Mouse (Mus musculus) urinary bladder, postnatal 4 days (tissue): ENCODE data around the gene Ndufs7.
A peak's percentile ranks its signal among the peaks of the same experiment; 100 is the strongest.
"Not testable (repeated sequence)": the region's sequence is repeated elsewhere in the genome, so short reads cannot be mapped to it uniquely, and the experiment has no call there.

Experiments used
- DNase-seq, 2 experiments: peaks; one replicate each; pipeline ENCODE4 v3.0.0; 2021 to 2022; ENCODE audit warnings: low spot score in 2 of 2

Ndufs7 gene

DNA sequence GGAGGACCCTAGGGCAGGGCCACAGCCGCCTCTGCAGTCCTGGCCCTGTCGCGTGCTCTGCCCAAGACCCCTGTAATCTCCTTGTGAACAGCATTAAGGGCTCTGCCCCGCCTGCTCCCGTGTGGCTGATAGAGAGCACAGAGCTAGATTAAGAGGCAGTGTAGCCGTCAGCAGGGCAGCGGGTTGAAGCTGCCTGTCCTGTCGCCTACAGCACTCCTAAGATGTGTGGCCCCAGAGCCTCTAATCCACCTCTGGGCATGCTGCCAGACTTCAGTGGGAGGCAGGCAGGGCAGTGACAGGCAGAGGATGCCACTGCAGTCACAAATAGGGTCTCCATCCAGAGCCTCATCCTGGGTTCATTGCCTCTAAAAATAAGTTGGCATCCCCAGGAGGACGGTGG, 6.8 kb upstream of the Ndufs7 start:
- no peak for DNase-seq

DNA sequence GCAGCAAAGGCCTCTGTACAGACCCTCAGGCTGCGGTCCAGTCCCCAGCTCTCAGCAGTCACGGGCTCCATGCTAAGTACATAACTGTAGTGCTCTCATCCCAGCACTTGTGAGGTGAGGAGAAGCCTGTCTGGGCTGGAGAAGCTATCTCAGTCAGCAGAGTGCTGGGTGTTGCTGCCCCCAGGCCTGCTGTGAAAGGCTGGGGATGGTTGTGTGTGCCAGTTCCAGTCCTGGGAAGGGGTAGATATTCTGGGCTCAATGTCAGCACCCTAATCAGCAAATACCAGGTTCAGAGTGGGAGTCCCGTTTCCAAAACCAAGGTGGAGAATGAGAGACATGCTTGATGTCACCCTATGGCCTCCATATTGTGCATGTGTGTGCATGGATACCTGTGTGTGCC, 6.3 kb upstream of the Ndufs7 start:
- DNase-seq: no peak

DNA sequence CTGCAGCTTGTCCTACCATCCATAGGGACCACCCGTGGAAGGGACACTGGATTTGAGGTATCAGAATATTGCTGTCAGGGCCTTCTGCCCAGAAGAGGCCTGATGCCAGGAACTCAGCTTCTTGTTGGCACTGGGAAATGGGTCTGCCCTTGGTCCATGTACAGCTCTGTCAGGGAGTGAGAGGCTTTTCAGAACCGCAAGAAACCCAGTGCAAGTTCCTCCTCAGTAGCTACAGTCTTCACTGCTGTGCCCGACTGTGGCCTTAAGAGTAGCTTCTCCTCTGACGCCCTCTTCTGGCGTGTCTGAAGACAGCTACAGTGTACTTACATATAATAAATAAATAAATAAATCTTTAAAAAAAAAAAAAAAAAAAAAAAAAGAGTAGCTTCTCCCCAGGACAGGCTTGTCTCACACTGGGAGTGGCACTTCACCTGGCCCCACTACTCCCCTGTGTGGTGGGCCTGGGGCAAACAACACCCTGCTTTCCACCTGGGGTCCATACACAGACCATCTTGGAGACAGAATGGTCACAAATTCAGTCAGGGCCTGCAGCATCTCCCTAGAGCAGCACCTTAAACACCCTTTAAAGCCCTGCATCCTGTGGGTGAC, 4.0 kb upstream of the Ndufs7 start:
- no peak for DNase-seq

DNA sequence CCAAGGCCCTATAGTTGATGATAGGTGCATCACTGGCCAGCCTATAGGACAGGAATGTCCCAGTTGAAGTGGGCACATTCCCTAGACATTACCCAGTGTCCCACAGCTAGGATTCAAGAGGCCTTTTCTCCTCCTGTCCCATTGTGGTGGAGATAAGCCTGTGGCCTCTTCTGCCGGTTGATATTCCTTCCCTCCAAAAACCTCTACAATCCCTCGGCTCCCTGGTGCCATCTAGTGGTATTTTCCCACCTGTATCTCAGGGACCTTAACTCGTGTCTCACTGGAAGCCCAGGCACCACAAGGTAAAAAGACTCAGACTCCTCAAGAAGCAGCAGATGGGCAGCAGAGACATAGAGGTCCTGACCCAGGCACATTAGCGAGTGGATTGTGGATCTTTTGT, 3.3 kb upstream of the Ndufs7 start:
- peak; percentile 66 to 84 for DNase-seq

DNA sequence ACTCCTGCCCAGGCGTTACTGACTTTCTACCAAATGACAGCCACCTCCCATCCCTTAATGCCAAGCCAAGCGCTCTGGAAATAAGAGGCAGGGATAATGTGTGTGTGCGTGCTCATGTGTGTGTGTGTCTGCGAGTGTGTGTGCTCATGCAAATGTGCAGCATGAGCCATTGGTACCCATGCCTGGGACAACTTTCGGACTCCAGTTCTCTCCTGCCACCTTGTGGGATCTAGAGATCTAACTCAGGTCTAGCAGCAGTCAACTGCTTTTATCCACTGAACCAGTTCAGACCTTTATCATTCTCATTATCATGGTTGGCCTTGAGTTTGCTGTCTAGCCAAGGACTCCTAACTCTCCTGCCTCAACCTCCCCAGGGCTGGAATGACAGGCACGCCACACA, 1.1 kb upstream of the Ndufs7 start:
- DNase-seq: no peak

DNA sequence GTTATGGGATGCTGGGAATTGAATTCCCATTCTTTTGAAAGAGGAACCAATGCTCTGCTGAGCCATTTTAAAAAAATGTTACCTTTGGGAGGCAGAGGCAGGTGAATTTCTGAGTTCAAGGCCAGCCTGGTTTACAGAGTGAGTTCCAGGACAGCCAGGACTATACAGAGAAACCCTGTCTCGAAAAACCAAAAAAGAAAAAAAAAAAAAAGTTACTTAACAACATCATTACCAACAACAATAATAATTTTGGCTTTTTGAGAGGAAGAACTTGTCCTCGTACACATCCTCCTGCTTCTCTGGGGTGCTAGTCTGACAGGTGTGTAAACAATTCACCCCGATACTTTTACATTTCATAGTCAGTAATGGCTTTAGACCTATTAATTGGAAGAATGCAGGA, 484 bp upstream of the Ndufs7 start:
- not testable (repeated sequence) for DNase-seq

DNA sequence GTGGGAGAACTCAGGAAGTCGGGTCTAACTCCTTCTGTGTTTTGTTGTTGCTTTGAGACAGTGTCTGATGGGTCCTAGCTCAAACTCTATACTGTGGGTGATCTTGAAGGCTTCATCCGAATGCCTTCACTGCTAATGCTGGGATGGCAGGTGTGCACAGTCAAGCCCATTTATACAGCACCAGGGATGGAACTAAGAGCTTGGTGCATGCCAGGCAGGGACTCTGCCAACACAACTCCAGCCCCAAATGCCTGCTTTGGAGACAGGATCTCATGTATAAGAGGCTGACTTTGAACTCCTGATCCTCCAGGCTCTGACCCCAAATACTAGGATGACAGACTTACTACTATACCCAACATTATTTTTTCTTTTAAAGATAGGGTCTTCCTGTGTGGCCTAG, 1.1 kb downstream of the Ndufs7 start:
- DNase-seq: no peak

DNA sequence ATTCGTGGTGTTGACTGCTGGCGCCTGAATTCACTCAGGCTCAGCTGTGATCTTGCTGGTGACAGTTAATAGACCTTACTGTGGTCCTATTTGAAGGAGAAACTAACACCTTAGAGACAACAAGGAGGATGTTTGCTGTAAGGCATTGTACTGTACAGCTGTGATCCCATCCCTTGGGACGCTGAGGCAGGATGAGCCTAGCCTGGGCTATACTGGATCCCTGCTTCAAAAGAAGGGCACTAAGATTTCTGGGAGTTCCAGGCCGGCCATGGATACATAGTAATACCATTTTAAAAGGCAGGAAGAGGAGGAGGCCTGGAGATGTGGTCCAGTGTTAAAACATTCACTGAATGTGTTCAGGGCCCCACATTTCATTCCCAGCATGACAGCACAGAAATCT, 1.7 kb downstream of the Ndufs7 start:
- DNase-seq: no peak

DNA sequence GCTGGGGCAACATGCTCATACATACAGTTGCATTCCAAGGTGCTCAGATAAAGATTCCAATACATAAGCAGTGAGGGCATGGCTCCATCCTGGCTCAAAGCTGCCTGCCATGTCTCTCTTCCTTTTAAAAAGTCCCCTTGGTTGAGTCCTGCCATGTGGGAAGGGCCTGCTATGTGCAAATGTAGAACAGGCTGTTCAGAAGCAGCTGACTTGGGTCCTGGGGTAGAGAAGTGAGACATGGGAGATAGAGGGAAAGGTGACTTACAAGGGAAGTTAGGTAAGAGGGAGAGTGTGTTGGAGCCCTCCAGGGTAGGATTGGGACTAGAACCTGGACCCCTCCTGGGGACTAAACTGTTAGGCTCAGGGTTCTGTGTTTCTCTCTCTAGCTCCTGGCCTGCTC, 3.1 kb downstream of the Ndufs7 start:
- DNase-seq: no peak

DNA sequence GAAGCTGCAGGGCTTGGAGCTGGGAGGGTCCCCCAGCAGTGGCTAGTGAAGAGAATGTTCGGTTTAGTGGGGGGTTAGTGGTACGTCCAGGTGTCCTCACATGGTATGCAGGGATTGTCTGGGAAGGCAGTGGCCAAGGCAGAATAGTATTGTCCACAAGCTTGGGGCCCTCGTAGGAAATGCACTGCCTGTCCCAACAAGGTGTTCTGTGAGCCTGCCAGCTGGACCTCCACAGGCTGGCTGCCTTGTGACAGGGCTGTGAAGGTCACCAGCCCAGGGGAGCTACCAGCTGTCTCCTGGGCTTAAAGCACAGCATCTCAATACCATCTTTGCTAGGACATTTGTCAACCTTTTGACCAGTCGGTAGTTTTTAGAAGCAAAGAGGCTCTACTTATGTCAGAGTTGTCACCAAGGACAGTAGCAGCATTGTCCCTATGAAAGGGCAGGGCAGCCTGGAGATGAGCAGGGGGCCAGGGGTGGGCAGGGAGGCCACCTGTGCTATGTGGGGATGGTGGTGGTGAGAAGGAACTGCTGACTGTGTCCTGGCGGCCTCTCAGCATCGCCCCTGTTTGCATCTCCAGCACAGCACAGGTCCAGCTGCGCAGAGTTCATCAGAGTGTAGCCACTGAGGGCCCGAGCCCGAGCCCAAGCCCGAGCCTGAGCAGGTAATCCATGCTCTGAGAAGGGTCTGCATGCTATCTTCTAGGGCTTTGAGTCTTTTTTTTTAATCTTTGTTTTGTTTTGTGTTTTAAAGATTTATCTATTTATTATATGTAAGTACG, 3.8 kb downstream of the Ndufs7 start:
- no peak for DNase-seq

DNA sequence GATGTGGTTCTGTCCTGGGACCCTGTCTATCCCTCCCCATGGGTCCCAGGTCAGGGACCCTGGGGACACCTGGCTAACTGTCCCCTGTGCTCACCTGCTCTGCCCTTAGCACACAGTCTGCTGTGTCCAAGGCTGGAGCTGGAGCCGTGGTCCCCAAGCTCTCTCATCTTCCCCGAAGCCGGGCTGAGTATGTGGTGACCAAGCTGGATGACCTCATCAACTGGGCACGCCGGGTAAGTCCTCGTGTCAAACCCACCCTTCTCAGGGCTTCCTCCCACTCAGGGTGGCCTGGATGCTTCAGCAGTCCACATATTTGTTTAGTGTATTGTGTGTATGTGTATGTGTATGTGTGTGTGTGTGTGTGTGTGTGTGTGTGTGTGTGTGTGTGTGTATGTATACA, 4.6 kb downstream of the Ndufs7 start:
- DNase-seq: no peak

DNA sequence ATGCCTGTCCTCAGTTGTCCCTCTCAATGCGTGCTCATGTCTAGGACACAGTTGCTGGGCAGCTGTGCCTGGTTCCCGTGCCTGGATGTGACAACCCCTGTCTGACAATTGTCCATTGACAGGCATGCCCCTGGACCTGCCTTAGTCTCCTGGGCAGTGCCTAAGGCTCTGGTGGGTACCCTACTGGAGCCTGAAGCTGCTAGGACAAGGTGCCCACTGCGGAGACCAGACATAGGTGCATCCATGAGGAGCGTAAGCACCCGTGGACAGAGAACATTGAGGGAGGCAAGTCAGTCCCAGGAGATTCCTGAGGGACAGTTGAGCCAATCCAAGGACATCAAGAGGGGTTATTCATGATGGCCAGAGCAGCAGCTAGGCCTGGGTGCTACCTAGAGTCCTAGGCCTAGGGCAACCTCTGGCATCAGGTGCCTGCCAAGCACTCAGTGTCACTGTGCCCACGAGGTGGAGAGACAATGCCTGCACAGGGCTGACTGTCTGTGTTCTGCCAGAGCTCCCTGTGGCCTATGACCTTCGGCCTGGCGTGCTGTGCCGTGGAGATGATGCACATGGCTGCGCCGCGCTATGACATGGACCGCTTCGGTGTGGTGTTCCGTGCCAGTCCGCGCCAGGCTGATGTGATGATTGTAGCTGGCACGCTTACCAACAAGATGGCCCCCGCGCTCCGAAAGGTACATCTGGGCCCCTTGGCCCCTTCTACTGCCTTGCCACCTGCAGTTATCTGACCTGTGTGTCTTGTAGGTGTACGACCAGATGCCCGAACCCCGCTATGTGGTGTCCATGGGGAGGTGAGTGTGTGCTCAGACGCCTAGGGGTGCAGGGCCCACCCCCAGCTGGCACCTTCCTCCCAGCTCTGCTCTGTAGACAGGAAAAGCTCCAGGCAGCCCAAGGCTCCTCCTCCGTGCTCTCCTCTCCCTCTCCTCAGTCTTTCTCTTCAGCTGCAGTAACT, 5.7 kb downstream of the Ndufs7 start:
- DNase-seq: no peak

DNA sequence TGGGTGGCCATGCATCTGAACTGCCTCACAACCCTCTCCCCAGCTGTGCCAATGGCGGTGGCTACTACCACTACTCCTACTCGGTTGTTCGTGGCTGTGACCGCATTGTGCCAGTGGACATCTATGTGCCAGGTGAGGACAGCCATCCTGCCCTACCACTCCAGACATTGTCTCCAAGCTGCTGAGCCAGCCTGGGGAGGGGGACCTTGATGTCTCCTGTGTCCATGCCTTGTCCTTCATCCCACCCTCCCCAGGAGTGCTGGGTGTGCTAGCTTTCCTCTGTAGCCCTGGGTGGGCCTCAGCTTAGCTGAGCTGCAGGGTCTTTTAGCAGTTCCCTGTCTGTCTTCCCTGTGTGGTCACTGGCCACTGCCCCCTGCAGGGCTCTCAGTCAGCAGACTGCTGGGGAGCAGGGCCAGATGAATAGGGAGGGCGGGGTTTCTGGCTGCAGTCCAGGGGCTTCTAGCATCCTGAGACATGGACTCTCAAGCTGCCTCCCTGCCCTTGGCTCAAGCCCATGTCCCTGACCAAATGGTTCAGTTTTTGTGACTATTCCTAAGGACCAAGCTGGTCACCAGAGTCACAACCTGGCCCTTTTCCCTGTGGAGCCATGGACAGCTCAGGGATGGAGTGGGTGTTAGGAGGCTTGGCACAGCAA, 7.1 kb downstream of the Ndufs7 start:
- no peak for DNase-seq

DNA sequence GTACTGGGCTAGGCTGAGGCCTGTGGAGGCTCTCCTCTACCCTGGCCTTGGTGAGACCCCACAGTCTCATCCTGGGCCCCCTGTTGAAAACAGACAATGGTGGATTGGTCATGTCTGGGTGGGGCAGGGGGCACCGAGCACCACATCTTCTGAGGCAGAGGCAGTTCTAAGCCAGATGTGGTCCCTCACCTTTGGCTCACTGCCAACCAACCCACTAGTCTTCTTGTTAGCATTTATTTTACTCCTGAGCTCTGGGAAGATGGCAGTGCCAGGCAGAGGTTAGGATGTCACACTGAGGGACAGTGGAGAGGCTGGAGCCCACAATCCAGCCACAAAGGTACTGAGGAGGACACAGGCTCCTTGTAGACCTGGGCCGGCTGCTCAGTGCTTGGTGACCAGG, 9.0 kb downstream of the Ndufs7 start:
- no peak for DNase-seq

DNA sequence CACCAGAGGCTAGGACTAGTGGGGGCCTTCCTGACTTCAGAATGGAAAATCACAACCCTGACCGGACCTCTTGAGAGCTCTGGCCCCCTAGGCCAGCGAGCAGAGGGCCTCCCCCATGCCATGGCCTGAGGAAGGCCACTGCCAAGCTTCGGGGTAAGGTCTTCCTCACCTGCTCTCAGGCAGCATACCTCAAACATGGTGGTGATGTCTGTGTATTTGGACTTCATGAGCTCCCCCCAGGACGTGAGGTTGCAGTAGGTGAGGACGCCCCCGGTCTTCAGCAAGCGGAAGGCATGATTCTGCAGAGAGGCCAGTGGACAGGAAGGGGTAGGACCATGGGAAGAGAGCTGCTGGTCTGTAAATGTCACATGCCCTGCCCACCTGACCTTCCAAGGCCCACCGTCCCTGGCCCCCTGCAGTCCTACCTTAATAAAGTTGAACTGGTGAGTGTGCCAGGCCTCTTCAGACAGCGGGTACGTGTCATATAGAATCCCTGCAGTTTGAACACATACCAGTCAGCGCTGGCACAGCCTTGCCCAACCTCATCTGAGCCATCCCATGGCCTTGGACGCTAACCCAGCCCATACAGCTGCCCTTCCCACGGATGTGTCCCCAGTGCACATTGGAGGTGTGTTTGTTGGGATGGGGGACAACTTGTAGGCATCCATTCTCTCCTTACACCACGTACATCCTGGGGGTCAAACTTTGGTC, 10.0 kb downstream of the Ndufs7 start:
- no peak for DNase-seq

DNA sequence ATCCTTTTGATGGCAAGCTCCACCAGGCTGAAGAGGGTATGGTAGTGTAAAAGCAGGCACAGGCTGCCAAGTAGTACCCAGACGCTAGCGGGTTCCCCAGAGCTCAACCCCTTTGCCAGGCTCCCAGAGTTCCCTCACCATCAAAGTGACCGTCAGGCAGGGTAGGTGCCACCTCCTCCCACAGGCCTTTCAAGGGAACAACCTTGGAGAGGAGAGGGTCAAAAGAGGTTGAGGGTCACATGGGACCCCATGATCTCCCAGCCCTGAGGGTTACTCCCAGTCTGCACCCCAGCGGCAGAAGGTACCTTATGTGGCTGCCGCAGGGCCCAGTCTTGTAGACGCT, 10.5 kb downstream of the Ndufs7 start:
- DNase-seq: no peak

DNA sequence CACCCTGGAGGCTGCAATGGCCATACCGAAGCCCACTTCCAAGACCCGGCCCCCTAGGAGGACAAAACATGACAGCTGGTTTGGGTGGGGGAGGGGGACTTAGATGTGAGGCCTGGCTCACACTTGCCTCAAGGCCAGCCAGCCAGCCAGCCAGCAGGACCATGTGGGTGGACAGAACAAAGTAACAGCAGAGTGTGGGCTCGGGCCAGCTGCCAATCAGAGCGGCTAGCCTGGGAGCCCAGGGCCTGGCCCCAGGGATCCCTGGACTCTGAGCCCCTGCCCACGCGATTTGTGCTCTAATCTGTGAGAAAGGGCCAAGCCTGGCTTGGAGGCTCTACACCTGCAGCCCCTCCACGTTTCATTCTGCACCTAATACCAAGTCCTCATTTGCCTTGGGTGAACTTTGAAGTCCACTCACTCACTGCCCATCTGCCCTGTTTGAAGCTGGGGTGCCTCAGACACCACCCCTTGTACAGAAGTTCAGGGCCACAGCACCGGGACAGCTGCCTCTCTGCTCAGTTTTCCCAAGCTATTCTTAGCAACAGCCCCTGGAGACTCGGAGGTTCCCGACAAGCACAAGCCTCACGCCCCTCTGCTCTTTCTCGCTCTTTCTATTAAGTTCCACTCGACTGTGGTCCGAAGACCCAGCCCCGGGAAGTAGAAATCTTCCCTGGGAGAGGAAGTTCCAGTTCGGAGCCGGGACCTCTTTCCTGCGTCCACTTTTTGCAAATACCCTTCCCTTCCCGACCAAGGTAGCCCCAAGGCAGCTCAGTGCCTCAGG, 11.1 kb downstream of the Ndufs7 start:
- peak in 1 of 2 experiments; percentile 67 for DNase-seq

DNA sequence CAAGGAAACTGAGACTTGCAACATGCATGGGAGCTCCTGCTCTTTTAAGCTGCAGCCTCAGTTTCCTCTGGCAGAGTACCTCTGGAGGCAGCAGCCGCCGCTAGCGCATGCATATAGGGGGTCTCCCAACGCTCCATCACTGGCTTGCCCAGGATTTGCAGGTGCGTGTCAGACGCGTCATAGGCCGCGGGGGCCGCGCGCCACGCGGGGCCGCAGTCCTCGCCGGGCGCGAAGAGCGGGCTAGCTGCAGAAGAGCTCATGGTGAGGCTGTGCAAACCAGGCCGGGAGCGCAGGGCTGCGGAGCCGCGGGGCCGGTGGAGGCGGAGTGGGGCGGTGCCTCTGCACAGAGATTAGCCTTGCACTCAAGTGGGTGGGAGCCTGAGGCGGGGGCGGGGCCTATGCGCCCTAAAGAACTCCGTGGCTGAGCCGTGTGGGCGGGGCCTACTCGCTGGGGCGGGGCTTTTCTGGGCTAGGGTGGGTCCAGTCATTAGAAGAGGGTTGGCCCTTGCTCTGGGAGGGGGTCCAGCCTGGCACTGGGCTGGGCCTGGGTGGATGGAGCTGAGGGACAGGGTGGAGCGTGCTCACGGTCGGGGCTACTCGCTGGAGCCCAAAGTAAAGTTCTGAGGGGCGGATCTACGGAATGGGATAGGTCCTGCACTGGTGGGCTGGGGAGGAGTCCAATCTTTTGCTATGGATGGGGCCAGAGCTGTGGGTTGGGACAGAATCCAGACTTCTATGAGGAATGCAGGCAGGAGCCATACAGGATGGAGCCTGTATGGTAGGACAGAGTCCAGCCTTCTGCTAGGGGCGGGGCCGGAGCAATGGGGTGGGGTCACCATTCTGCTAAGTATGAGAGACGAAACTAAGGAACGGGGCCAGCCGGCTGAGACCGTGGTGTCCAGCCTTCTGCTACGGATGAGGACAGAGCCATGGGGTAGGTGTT, 12.0 kb downstream of the Ndufs7 start, which contains the start of the genes Gamt and Dazap1:
Gamt (minus strand) TSS at position 371 of the 943 bp plus-strand sequence.
Dazap1 (plus strand) TSS at position 845 of the 943 bp plus-strand sequence.
- peak; percentile 99 for DNase-seq

DNA sequence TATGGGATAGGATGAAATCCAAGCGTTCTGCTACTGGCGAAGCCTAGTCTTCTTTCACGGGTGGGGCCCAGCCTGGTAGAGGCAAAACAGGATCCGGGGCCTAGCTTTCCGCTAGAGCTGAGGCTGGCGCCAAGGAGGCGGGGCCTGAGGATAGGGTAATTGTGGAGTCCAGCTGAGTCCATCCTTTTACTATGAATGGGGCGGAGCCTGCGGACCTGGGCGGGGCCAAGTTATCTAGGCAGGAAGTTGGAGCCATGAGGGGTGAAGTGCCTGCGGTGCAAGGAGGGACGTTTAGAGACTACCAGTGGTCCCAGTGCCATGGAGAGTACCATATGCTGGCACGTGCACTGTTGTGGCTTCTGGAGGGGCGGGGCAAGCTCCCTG, 12.7 kb downstream of the Ndufs7 start:
- DNase-seq: peak; percentile 96 to 98
